Mouse (Mus musculus) heart, postnatal 4 days (tissue): ENCODE measurements around the gene Asic3. TPM values are rescaled to one million over a fixed set of nuclear protein-coding genes. Genes with fewer than 3 reads are reported as not detected.
"Not testable (repeated sequence)": the region's sequence is repeated elsewhere in the genome, so short reads cannot be mapped to it uniquely, and the experiment has no call there.

Experiments used
- DNase-seq: peaks from one replicate; pipeline ENCODE4 v3.0.0; 2021
- total RNA-seq, 2 experiments: library from RNA; stranded (reverse); gene quantifications; 2 replicates each; pipeline ENCODE4 v1.2.3; 2021

Asic3 gene
- total RNA-seq, 2 experiments from 2014 or later, result 0.19 TPM; not detected in 1

DNA sequence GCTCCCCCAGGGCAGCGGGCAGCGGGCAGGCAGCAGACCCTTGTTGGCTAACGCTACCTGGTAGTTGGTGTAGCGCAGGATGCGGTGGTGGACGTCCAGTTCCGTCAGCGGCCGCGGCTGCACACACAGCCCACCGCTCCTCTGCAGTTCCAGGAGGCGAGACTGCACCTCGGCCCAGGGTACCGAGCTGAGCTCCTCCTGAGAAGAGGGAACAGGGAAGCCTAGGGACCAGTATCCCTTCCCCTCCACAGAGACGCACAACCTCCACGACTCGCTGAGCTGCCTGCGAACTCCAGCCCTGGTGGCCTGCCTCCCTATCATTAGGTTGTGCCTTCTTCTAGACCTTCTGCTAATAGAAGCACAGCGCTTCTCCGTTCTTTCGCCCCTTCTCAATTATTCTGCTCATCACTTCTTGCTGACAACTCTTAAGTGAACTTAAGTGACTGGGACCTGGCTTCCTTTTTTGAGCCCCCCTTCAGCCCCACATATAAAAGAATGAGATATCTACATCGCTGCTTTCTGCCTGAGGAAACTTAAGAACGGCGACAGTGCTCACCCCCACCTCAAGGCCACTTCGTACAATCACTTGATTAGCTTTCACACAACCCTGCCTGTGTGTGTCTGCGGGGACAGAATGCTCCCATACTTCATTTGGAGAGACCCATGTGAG lies 24.8 kb upstream of the Asic3 start:
- no peak for DNase-seq

DNA sequence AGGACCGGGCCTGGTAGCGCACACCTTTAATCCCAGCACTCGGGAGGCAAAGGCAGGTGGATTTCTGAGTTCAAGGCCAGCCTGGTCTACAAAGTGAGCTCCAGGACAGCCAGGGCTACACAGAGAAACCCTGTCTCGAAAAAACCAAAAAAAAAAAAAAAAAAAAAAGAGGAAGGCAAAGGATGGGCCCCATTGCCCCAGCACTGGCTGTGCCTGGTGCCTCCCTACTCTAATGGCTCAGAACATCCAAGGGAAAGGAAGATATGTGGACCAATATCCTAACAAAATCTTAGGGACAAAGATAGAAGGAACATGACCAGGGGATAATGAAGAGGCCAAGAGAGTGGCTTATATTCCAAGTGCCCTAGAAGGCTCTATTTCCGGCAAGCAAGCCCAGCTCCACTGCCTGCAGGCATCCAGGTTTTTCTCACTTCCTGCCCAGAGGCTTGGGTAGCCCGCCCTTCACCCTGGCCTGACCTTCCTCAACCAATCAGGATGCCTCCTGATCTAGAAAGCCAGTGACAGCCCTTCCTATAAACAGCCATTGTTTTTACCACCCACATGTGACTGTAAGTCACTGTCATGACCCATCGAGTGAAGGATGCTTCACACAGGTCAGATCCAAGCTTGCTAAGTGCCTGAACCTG lies 24.1 kb upstream of the Asic3 start:
- peak; percentile 49 for DNase-seq

DNA sequence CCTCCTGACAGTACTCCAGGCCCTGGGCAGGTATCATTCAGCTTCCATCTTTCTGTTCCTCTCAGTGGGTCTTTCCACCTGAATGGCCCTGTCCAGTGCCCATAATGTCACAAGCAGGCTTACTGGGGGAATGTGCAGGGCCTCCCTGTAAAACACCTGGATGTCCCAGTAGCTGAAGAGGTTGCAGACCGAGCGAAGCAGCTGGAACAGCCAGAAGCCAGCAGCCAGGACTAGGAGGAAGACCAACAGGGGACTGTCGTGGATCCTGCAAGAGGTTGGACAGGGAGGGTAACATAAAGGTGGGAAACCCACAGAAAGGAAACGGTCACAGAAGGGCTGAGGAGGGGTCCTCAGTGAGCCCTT lies 23.6 kb upstream of the Asic3 start:
- no peak for DNase-seq

DNA sequence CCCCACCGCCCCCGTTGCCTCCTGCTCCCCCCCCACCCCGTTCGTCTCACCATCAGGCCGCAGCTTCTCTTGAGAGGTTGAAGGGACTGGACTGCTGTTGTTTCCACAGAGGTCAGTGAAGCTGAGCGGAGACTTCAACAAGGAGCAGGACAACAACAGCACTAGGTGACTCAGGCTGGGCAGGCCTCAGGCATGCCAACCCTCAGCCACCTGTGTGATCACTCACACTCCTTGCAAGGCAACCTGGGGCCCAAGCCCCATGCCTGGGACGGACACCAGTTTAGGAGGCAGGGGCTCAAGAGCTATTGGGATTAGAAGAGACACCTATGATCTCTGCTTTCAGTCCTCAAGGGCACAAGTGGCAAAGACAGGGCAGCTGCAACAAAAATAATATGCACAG lies 21.3 kb upstream of the Asic3 start, which contains the start of gene Atg9b:
TSS of gene Atg9b (minus strand) at position 280 of the 400 bp plus-strand sequence.
- no peak for DNase-seq

DNA sequence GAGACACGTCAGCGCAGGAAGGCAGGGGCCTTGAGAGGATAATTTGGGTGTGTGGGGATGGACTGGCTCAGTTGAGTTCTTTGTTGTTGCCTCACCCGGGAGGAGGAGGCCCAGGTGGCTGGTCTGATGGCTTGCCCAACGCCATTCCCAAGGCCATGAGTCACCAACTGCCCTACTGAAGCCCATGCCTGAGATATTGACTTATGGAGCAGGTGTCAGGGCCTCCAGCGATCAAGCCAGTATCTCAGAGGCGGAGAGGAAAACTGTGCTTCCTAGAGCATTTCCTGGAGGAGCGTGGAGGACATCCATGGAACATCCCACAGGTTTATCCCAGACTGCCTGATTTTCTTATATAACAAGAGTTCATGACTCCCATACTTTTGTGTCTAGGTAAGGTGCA lies 20.5 kb upstream of the Asic3 start:
- DNase-seq, result no peak

DNA sequence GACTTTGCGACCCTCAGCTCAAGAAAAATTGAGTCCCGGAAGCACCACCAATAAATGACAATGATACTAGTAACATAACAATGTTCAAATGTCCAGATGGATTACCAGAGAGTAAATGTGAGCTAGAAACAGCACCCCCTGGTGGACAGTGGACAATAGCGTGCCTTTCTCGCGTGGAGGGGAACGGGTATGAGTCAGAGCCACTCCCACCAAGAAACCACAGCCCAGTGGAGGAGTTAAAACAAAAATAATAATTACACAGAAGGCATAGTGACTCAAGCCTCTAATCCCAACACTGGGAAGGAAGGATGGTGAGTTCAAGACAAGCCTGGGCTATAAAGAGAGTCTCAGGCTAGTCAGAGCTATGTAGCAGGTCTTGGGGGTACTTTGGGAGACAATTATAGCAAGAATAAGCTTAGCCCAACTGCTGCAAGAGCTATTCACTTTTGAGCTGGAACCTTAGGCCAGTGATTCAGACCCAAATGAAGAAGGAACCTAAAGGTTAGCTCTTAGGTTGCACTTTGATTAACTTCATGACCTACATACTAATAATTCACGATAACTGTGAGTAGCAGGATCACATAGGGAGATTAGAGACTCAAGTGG lies 19.7 kb upstream of the Asic3 start, which contains the start of gene Abcb8:
TSS of gene Abcb8 (plus strand) at position 272 of the 606 bp plus-strand sequence.
- DNase-seq, result peak; percentile 90

DNA sequence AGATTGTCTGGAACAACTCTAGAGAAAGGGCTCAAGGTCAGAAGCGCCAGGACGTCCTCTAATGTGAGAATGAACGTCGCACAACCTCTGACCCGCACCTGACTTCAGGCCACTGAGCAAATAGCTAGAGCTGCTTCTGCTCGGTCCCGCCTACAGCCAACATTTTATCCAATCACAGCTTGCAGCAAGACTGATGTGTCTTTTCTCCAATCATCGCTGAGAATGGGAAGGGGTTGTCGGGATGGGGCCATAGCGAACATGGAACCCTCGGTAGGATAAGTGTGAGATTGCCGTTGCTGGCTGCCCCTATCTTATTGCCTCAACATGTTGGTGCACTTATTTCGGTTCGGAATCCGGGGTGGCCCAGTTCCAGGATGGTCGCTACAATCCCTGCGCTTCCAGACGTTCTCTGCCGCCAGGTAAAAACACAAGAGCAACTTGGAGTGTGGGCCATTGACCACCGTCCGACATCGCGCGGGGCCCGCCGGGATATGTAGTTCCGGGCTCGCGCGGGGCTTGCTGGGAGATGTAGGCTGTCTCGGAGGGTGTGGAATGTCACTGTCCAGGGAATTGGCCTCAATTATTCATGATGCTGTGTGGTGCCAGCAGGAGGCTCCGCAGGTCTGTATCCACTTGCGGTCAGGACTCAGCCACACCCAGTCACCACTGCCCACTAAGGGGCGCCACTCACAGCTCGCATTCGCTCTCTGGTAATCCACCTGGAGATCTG lies 18.9 kb upstream of the Asic3 start:
- peak; percentile 95 for DNase-seq

DNA sequence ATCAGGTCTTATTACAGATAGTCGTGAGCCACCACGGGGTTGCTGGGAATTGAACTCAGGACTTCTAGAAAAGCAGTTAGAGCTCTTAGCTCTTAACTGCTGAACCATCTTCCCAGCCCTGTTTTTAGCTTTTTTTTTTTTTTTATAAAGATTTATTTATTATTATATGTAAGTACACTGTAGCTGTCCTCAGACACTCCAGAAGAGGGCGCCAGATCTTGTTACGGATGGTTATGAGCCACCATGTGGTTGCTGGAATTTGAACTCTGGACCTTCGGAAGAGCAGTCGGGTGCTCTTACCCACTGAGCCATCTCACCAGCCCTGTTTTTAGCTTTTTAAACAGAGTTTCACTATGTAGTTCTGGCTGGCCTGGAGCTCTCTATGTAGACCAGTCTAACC lies 16.9 kb upstream of the Asic3 start:
- DNase-seq, result not testable (repeated sequence)

DNA sequence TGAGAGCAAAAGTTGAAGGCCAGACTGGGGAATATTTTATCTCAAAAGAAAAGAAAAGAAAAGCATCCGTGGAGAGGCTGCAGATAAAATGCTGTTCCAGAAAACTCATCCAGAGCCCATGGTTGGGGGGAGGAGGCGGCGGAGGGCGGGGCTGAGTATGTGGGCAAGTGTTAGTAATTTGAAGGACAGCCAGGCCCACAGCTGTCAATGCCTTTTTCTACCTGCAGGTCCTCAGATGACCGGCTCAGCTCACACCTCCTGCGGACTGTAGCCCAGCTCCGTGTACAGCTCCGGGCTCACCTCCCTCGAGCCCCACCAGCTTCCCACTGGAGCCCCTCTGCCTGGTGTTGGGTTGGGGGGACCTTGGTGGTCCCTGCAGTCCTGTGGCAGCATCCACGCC lies 13.5 kb upstream of the Asic3 start:
- DNase-seq, result no peak

DNA sequence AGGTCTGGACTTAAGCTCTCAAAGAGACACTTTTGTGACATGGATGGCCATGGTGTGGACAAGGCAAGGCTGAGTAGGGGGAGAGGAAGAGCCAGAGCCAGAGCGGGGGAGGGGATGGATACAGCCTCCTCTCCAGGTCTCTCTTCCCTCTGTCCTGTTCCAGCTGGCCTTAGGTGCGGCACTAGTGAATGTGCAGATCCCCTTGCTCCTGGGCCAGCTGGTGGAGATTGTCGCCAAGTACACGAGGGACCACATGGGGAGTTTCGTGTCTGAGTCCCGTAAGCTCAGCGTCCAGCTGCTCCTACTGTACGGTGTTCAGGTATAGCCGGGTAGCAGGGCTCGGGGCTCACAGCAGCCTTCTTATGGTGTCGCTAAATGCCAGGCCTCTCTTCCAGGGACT lies 12.8 kb upstream of the Asic3 start:
- DNase-seq, result no peak

DNA sequence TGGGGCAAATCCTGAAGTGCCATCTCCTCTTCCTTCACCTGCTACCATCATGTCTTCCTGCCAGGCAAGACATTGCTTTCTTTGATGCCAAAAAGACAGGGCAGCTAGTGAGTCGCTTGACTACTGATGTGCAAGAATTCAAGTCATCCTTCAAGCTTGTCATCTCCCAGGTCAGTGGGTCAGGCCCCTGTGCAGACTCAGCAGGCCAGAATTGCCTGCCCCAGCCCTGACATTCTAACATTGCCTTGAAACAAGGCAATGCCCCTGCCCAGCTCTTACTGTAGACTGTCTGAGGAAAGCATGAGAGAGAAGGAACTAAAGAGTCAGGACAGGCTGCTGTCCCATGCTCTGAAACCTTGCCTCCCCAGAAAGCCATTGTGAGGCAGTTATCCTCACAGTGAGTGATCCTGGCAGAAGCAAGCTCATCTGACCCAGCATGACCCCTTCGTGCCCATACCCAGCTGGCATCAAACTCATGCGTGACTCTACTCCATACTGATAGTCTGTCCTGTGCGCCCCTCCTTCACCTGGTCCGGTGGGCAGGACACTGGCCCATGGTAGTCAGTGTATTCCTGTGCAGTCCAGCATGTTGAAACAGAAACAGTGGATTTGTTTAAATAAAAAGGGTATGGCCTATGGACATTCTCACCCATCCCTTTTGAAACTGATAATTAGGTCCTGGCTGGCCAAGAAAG lies 12.1 kb upstream of the Asic3 start:
- no peak for DNase-seq

DNA sequence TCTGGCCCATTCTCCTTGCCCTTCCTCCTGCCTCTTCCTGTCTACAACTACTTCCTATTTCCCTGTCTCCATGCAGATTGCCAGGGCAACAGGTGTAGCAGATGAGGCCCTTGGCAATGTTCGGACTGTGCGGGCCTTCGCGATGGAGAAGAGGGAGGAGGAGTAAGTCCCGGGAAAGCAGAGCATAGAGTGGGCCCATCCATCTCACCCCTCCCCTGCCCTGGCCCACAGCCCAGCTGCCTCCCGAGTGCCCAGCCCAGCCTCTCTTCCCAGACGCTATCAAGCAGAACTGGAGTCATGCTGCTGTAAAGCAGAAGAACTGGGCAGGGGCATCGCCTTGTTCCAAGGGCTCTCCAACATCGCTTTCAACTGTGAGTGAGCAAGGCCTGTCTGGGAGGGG lies 11.2 kb upstream of the Asic3 start:
- DNase-seq, result peak; percentile 56

DNA sequence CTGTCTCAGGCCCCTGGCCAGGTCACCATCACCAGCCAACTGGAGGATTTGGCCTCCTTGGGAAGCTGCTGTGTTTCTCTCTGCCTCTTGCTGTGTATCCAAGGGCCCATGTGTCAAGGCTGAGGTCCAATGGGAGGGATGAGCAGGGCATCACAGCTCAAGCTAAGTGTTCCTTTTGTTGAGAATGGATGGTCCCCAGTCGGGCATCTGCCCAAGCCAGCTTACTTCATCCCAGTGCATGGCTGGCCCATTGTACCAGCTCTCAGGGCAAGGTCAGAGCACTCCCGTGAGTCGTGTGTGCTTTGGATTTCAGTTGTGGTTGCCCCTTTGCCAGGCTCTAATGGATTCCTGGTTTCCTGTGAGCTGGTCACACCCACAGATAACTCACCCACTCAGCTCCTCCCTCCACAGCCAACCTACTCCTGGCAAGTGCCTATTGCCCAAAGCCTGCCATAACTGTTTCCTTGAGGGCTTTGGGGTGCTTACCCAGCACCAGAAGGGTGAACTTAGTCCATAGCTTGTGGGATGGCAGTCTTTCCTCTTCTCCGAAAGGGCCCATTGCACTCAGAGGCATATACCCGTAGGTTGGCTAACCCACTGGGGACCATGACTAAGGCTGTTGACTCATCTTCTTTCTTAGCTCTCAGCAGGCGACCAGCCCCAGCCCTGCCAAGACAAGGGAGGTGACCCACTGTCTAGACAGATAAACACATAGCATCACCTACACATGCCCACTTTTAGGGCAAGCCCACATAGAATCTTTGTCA lies 8.4 kb upstream of the Asic3 start:
- no peak for DNase-seq

DNA sequence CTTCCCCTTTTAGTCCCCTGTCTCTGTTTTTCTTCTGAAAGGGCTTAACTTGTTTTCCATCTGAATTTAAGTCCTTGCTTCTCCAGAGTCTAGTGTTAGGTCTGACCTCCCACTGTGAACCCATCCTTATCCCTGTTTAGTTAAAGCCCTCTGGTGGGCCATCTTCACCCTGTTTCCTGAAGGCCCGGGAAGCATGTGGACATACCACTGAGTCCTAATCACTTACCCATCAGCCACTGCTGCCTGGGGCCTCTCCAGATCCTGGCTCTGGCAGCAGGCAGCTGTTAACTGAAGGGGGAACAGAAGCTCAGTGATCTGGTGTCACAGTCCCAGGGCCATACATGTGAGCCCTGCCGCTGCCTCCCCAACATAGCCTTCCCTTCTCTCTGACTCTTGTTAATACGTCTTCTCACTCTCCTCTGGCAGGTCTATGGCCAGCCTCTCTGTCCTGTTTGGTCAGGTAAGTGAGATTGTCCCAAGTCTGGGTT lies 7.8 kb upstream of the Asic3 start:
- DNase-seq, result no peak

DNA sequence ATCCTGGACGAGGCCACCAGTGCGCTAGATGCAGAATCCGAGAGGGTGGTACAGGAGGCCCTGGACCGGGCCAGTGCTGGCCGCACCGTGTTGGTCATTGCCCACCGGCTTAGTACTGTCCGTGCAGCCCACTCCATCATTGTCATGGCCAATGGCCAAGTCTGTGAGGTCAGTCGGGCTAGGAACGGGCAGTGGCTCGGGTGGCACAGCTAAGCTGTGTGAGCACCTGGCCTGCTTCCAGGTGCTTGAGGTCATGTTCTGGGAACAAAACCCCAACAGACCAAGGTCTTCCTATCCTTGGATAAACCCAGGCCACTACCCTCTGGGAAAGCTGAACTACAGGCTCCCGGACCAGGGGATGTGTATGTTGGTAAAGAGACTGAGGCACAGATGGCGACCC lies 4.5 kb upstream of the Asic3 start:
- DNase-seq, result peak; percentile 61

DNA sequence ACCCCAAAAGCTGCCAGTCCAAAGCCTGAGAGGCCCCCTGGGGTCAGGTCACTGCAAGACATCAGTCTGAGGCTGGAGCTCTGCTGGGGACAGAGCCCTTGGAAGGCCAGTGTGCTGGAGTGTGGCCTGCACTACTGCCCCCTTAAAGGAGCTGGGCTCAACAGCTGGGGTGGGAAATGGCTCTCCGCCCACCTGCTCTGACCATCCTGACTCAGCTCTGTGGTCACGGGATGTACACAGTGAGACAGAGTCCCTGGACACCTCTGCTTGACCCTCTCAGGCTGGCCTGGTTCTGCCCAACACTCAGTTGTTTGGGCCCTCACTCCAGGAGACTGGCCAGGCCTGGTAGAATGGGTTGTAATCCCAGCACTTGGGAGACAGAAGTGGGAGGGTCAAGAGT lies 3.7 kb upstream of the Asic3 start:
- DNase-seq, result no peak

DNA sequence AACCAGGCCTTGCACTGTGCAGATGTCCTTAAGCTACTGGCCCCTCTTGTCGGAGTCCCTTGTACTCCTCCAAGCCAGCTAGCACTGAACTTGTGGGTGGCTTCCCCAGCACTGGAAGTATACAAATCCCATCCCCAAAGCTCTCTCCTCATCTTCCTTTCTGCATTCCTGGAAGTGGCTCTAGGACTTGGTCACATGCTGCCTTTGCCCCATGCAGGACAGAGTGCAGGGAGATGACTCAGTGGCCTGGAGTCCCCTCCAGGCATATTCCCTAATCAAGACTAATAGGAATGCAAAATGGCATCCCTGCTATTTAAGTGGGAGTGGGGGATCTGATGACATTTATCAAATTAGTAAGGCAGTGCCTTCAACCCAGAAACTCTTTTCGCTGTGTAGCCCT lies 1.1 kb upstream of the Asic3 start:
- DNase-seq, result no peak

DNA sequence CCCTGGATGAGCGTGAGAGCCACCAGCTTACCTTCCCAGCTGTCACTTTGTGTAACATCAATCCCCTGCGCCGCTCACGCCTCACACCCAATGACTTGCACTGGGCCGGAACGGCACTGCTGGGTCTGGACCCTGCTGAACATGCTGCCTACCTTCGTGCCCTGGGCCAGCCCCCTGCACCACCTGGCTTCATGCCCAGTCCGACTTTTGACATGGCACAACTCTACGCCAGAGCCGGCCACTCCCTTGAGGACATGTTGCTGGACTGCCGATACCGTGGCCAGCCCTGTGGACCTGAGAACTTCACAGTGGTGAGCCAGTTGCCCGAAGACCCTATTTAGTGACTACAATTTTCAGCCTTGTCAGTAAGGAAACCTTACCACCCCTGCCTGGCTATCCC lies 746 bp downstream of the Asic3 start:
- DNase-seq, result no peak

DNA sequence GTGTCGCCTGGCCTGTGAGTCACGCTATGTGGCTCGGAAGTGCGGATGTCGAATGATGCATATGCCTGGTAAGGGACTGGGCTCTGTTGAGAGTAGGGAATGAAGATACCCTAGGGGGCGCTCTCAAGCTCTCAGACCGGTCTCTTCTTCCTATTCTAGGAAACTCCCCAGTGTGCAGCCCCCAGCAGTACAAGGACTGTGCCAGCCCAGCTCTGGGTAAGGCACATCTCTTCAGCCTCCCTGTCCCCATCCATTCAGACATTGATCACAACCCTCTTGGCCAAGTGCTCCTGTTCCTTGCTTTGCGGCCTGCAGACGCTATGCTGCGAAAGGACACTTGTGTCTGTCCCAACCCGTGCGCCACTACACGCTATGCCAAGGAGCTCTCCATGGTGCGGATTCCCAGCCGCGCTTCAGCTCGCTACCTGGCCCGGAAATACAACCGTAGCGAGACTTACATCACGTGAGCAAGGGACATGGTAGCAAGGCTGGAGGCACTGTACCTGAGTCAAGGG lies 3.1 kb downstream of the Asic3 start:
- DNase-seq, result peak; percentile 75

DNA sequence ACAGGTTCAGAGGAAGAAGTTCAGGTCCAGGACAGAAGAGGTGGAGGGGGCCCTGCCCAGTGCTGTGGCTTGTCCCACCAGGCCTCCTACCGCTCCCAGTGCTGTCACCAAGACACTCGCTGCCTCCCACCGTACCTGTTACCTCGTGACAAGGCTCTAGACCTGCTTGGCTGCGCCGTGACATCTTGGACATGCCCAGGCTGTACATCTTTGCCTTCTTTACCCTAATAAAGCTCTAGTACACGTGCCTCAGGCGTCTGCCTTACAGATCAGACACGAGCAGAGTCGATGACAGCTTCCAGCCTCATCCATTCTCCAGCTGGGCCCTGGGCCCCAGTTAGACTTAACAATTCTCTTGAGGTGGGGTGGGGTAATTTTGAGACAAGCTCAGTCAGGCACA lies 4.4 kb downstream of the Asic3 start:
- no peak for DNase-seq

DNA sequence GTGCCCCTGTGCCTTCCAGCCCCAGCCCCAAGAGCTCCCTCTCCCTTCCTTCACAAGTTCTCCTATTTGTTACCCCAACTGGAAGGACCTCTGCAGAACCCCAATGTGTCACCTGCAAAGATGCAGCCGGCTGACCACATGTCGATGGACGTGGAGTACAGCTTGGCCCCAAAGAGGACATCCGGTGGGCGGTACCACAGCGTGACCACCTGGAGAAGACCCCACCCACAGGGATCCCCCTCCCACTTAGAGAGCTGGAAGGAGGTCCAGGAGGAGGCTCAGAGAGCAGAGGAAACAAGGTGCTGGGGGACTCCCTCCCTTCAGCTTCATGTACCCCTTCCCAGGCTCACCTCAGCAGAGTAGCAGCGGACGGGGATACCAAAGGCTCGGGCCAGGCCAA lies 7.2 kb downstream of the Asic3 start:
- no peak for DNase-seq
